Mouse (Mus musculus): ENCODE results near the gene Nrn1l. TPM values are rescaled to one million over a fixed set of nuclear protein-coding genes. Genes with fewer than 3 reads are reported as not detected.

Gene Nrn1l
- polyA plus RNA-seq, 1 experiment from 2014 or later = 1.0 TPM

DNA sequence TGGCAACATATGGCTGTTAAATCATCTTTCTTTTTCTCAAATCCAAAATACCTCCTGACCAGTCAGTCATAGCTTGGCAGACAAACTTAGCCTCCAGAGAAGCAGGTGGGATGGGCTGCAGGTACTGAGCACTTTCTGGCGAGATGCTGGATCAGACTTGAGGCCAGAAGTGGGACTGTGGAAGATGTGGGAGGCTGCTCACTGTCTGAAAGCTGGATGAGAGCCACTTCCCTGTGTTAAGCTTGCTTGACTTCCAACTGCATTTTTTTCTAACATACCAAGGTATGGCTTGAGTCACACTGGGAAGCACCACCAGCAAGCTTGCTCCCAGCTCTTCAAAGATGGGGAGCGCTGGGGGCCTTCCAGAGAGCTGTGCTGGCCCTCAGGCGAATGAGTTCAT lies 31.8 kb downstream of the Nrn1l start:
- Histone ChIP-seq H3K27me3 (ENCODE audit: control insufficient read depth, insufficient read depth, low read length) (no peaks in the 10 kb centered on the region), H3K9ac (ENCODE audit: low read depth, low read length) (no peak overlapping the region), H3K4me2 (replicated peaks; ENCODE audit: low read depth, low read length) (no peak overlapping the region), H3K36me3 (ENCODE audit: control insufficient read depth, insufficient read depth, low read length) (peaks cover 17% of the 10 kb centered on the region), H3K4me3 (ENCODE audit: low read length) (no peak overlapping the region), H3K27ac (ENCODE audit: low read depth, low read length) (no peak overlapping the region), H3K4me1 (ENCODE audit: control insufficient read depth, insufficient read depth, low read length) (no peaks in the 10 kb centered on the region), H3K9me3 (ENCODE audit: control insufficient read depth, low read length) (no peaks in the 10 kb centered on the region)
- 77% methylated on average over 3 of the region's 3 CpGs for WGBS
- ATAC-seq (ENCODE audit: low FRiP score, low TSS enrichment) = no peak

DNA sequence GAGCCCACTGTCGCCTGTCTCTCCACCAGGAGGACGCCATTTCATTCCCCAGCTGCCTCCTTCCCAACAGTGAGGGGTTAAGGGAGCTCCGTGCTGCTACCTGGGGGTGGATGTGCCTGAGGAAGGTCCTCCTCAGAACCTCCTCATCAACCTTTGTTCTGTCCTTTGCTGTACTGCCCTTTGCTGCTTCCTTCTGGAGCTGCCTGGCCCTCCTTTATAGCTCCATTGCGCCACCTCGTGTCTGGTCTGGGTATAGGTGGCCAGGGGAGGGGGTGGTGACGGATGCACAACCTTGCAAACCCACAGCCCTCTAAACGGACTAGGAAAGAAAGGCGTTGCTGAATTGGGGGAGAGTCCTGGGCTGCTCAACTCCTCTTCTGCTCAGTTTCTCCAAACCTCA lies 37.2 kb downstream of the Nrn1l start:
- 15% methylated on average over 8 of the region's 8 CpGs for WGBS
- peak; percentile 63 for ATAC-seq (ENCODE audit: low FRiP score, low TSS enrichment)

GRCm38 (mm10) chr8:105931271-105931670 lies 37.9 kb downstream of the Nrn1l start:
- Histone ChIP-seq H3K36me3 (ENCODE audit: control insufficient read depth, insufficient read depth, low read length) (peaks cover 33% of the 10 kb centered on the region), H3K4me2 (replicated peaks; ENCODE audit: low read depth, low read length) (no peak overlapping the region), H3K9ac (ENCODE audit: low read depth, low read length) (no peak overlapping the region), H3K27ac (ENCODE audit: low read depth, low read length) (no peak overlapping the region), H3K4me1 (ENCODE audit: control insufficient read depth, insufficient read depth, low read length) (peaks cover 2% of the 10 kb centered on the region; the same call in 1 of the 2 replicates), H3K27me3 (ENCODE audit: control insufficient read depth, insufficient read depth, low read length) (no peaks in the 10 kb centered on the region), H3K9me3 (ENCODE audit: control insufficient read depth, low read length) (no peaks in the 10 kb centered on the region), H3K4me3 (ENCODE audit: low read length) (no peak overlapping the region)
- 97% methylated on average over 3 of the region's 3 CpGs for WGBS
- ATAC-seq (ENCODE audit: low FRiP score, low TSS enrichment) = no peak

More for the DNA sequence above, 37.2 kb downstream of the Nrn1l start:
- Histone ChIP-seq H3K4me3 (ENCODE audit: low read length) (no peak overlapping the region), H3K4me2 (replicated peaks; ENCODE audit: low read depth, low read length) (no peak overlapping the region), H3K36me3 (ENCODE audit: control insufficient read depth, insufficient read depth, low read length) (peaks cover 33% of the 10 kb centered on the region), H3K4me1 (ENCODE audit: control insufficient read depth, insufficient read depth, low read length) (no peaks in the 10 kb centered on the region), H3K9me3 (ENCODE audit: control insufficient read depth, low read length) (no peaks in the 10 kb centered on the region), H3K27me3 (ENCODE audit: control insufficient read depth, insufficient read depth, low read length) (no peaks in the 10 kb centered on the region), H3K27ac (ENCODE audit: low read depth, low read length) (no peak overlapping the region), H3K9ac (ENCODE audit: low read depth, low read length) (no peak overlapping the region)

DNA sequence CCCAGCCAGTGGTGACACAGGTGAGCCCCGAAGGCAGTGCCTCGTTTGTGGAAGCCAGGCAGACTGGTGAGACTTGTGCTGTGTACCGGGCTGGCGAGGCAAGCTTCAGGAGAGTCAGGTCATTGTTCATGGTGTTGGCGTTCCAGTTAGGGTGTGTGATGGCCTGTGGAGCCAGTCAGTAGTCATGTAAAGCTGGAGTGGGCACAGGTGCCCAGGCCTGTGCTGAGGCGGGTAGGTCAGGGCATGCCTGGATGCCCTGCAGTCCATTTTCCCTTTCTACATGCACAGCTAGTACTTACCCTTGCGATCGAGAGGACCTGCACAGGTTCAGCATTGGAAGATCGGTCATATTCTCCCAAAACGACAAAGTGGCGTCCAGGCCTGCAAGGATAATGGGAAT lies 39.2 kb downstream of the Nrn1l start:
- no peak for ATAC-seq (ENCODE audit: low FRiP score, low TSS enrichment)
- no peaks in the 10 kb centered on the region for H3K27me3 ChIP-seq (ENCODE audit: control insufficient read depth, insufficient read depth, low read length)
- H3K27ac ChIP-seq (ENCODE audit: low read depth, low read length) = no peak overlapping the region
- 90% methylated on average over 11 of the region's 11 CpGs for WGBS
- no peak overlapping the region for H3K4me3 ChIP-seq (ENCODE audit: low read length)
- H3K4me2 ChIP-seq (replicated peaks; ENCODE audit: low read depth, low read length) = no peak overlapping the region
- peaks cover 4% of the 10 kb centered on the region; the same call in 1 of the 2 replicates for H3K4me1 ChIP-seq (ENCODE audit: control insufficient read depth, insufficient read depth, low read length)
- H3K36me3 ChIP-seq (ENCODE audit: control insufficient read depth, insufficient read depth, low read length) = peaks cover 33% of the 10 kb centered on the region
- H3K9ac ChIP-seq (ENCODE audit: low read depth, low read length) = no peak overlapping the region
- H3K9me3 ChIP-seq (ENCODE audit: control insufficient read depth, low read length) = no peaks in the 10 kb centered on the region

GRCm38 (mm10) chr8:105933762-105934161 lies 40.4 kb downstream of the Nrn1l start, which contains the start of gene Ctrl:
Ctrl (minus strand) TSS chr8:105933862.
- 91% methylated on average over 2 of the region's 2 CpGs for WGBS
- no peak for ATAC-seq (ENCODE audit: low FRiP score, low TSS enrichment)

DNA sequence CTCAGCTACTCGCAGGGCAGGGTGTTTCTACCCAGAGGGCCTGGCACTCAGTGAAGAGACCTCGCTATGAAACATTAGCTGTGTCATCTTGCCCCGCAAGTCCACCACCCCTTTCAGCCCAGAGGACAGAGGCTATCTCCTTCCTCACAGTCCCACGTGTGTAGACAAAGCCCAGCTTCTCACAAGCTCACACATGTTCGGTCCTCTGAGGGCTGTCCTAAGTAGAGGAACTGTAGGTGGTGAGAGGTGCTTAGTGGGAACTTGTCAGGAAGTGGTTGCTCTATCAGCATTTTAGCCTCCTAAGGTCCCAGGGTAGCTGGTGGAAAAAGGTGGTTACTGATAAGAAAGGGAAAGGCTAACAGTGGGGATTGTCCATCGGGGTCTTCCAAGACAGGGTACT lies 41.7 kb downstream of the Nrn1l start:
- ATAC-seq (ENCODE audit: low FRiP score, low TSS enrichment) = no peak
- Histone ChIP-seq H3K9ac (ENCODE audit: low read depth, low read length) (no peak overlapping the region), H3K27me3 (ENCODE audit: control insufficient read depth, insufficient read depth, low read length) (no peaks in the 10 kb centered on the region), H3K4me2 (replicated peaks; ENCODE audit: low read depth, low read length) (no peak overlapping the region), H3K9me3 (ENCODE audit: control insufficient read depth, low read length) (no peaks in the 10 kb centered on the region), H3K36me3 (ENCODE audit: control insufficient read depth, insufficient read depth, low read length) (peaks cover 18% of the 10 kb centered on the region), H3K4me1 (ENCODE audit: control insufficient read depth, insufficient read depth, low read length) (peaks cover 11% of the 10 kb centered on the region), H3K4me3 (ENCODE audit: low read length) (no peak overlapping the region), H3K27ac (ENCODE audit: low read depth, low read length) (no peak overlapping the region)
- WGBS = 83% methylated on average over 6 of the region's 6 CpGs

More at GRCm38 (mm10) chr8:105933762-105934161, 40.4 kb downstream of the Nrn1l start, which contains the start of gene Ctrl:
- Histone ChIP-seq H3K4me1 (ENCODE audit: control insufficient read depth, insufficient read depth, low read length) (peaks cover 11% of the 10 kb centered on the region), H3K9ac (ENCODE audit: low read depth, low read length) (no peak within 1 kb of the TSS), H3K36me3 (ENCODE audit: control insufficient read depth, insufficient read depth, low read length) (peaks cover 31% of the 10 kb centered on the region), H3K27ac (ENCODE audit: low read depth, low read length) (no peak within 1 kb of the TSS), H3K4me2 (replicated peaks; ENCODE audit: low read depth, low read length) (no peak within 1 kb of the TSS), H3K4me3 (ENCODE audit: low read length) (no peak within 1 kb of the TSS), H3K9me3 (ENCODE audit: control insufficient read depth, low read length) (no peaks in the 10 kb centered on the region), H3K27me3 (ENCODE audit: control insufficient read depth, insufficient read depth, low read length) (no peaks in the 10 kb centered on the region)

- Histone ChIP-seq H3K27ac (ENCODE audit: low read depth, low read length) (no peak overlapping the region; the same call in 1 of the 2 replicates), H3K9me3 (ENCODE audit: control insufficient read depth, low read length) (no peaks in the 10 kb centered on the region), H3K4me2 (replicated peaks; ENCODE audit: low read depth, low read length) (peak overlapping the region; percentile 96), H3K4me1 (ENCODE audit: control insufficient read depth, insufficient read depth, low read length) (peaks cover 11% of the 10 kb centered on the region), H3K9ac (ENCODE audit: low read depth, low read length) (peak overlapping the region; percentile 76), H3K4me3 (ENCODE audit: low read length) (peak overlapping the region; percentile 67), H3K27me3 (ENCODE audit: control insufficient read depth, insufficient read depth, low read length) (no peaks in the 10 kb centered on the region), H3K36me3 (ENCODE audit: control insufficient read depth, insufficient read depth, low read length) (peaks cover 15% of the 10 kb centered on the region)
- no peak for ATAC-seq (ENCODE audit: low FRiP score, low TSS enrichment)
- WGBS = 33% methylated on average over 7 of the region's 7 CpGs
Measured at GRCm38 (mm10) chr8:105935863-105936603, 42.7 kb downstream of the Nrn1l start.

- Histone ChIP-seq H3K27me3 (ENCODE audit: control insufficient read depth, insufficient read depth, low read length) (no peaks in the 10 kb centered on the region), H3K36me3 (ENCODE audit: control insufficient read depth, insufficient read depth, low read length) (peaks cover 11% of the 10 kb centered on the region), H3K27ac (ENCODE audit: low read depth, low read length) (peak overlapping the region; percentile 83), H3K9ac (ENCODE audit: low read depth, low read length) (peak overlapping the region; percentile 76), H3K4me3 (ENCODE audit: low read length) (peak overlapping the region; percentile 67), H3K4me2 (replicated peaks; ENCODE audit: low read depth, low read length) (peak overlapping the region; percentile 96), H3K9me3 (ENCODE audit: control insufficient read depth, low read length) (no peaks in the 10 kb centered on the region), H3K4me1 (ENCODE audit: control insufficient read depth, insufficient read depth, low read length) (peaks cover 11% of the 10 kb centered on the region)
- ATAC-seq (ENCODE audit: low FRiP score, low TSS enrichment) = peak; percentile 92
- WGBS = under 1% methylated on average over 30 of the region's 30 CpGs
Measured at GRCm38 (mm10) chr8:105936866-105937475, 43.6 kb downstream of the Nrn1l start.
